Mouse (Mus musculus): ENCODE measurements around the gene Pkd1l1. TPM values are rescaled to one million over a fixed set of nuclear protein-coding genes. Genes with fewer than 3 reads are reported as not detected.

The Pkd1l1 gene
- total RNA-seq, 2 experiments from 2014 or later, result 1.7 to 5.4 TPM

Other genes with a start within 250 kb of the Pkd1l1 start
- gene Hus1, start 37.9 kb upstream of the Pkd1l1 start, total RNA-seq (2015; ENCODE audit: low replicate concordance), result 7.2 and 16.3 TPM in 2 replicates
- 6.5 and 8.5 TPM in 2 replicates for gene Hus1, start 37.9 kb upstream of the Pkd1l1 start, total RNA-seq (2017; ENCODE audit: low replicate concordance)
- not detected in 2 replicates for gene Gm11992, start 75.3 kb upstream of the Pkd1l1 start, total RNA-seq (2015; ENCODE audit: low replicate concordance)
- gene Gm11992, start 75.3 kb upstream of the Pkd1l1 start, total RNA-seq (2017; ENCODE audit: low replicate concordance), result not detected in 2 replicates
- gene Sun3, start 75.7 kb upstream of the Pkd1l1 start, total RNA-seq (2015; ENCODE audit: low replicate concordance), result not detected in 2 replicates
- gene Sun3, start 75.7 kb upstream of the Pkd1l1 start, total RNA-seq (2017; ENCODE audit: low replicate concordance), result not detected in 2 replicates
- not detected in 2 replicates for gene Upp1, start 144.8 kb upstream of the Pkd1l1 start, total RNA-seq (2015; ENCODE audit: low replicate concordance)
- not detected in 2 replicates for gene Upp1, start 144.8 kb upstream of the Pkd1l1 start, total RNA-seq (2017; ENCODE audit: low replicate concordance)
- gene Abca13, start 218.7 kb upstream of the Pkd1l1 start, total RNA-seq (2015; ENCODE audit: low replicate concordance), result 5.0 and 7.2 TPM in 2 replicates
- gene Abca13, start 218.7 kb upstream of the Pkd1l1 start, total RNA-seq (2017; ENCODE audit: low replicate concordance), result 4.4 and 4.6 TPM in 2 replicates

Measured in erythroid progenitor cell, adult 5-6 weeks (primary cell).